Mouse (Mus musculus) ES-E14 (cell line): ENCODE measurements at regions not wholly inside any gene's neighbourhood (a gene's known extent, or its start where the extent isn't known, plus 50 kb on each side); places are given as distances from the start of the nearest gene placed in this dataset.

Experiments
- CHD2 ChIP-seq: IDR thresholded peaks from 2 replicates; pipeline ENCODE4 v1.6.1; 2014; ENCODE audit warnings: mild to moderate bottlenecking, low read depth, low read length, inconsistent platforms
- HCFC1 ChIP-seq: IDR thresholded peaks from 2 replicates; pipeline ENCODE4 v1.6.1; 2012; ENCODE audit warnings: low read length, inconsistent platforms, borderline replicate concordance; ENCODE audit not compliant: insufficient read depth
- MAFK ChIP-seq: IDR thresholded peaks from 2 replicates; pipeline ENCODE4 v1.6.1; 2014; ENCODE audit warnings: mild to moderate bottlenecking, low read depth, low read length, inconsistent platforms; ENCODE audit not compliant: insufficient read depth
- ZC3H11A ChIP-seq: IDR thresholded peaks from 2 replicates; pipeline ENCODE4 v1.6.1; 2012; ENCODE audit warnings: low read depth, mild to moderate bottlenecking, inconsistent platforms, low read length, borderline replicate concordance
- ZNF384 ChIP-seq: IDR thresholded peaks from 2 replicates; pipeline ENCODE4 v1.6.1; 2012; ENCODE audit warnings: low read depth, low read length, inconsistent platforms

DNA sequence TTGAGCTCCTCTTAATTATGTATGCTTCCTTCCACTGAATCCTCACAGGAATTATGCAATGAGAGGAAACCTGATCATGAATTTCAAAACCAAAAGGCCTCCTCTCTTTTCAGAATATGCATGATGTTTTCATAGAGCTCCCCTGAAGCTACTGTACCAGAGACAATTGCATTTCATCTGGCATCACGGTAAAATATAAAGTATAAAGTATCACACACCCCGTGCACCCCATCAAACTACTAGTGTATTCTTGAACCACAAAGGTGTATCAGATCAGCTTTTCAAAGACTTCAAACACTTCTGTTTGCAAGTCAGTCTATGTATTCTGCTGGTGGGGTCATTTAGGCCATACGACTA lies 144.4 kb upstream of the Cxadr start:
- TF ChIP-seq HCFC1 (no peak), CHD2 (no peak), ZNF384 (no peak), MAFK (no peak), ZC3H11A (no peak)
